Mouse (Mus musculus) kidney, embryonic 16.5 days (tissue): Measurements from ENCODE around the gene Gba. TPM values are rescaled to one million over a fixed set of nuclear protein-coding genes. Genes with fewer than 3 reads are reported as not detected.
A peak's percentile ranks its signal among the peaks of the same experiment; 100 is the strongest.
"Not testable (repeated sequence)": the region's sequence is repeated elsewhere in the genome, so short reads cannot be mapped to it uniquely, and the experiment has no call there.

Experiments
- ATAC-seq: fragments of 200-750 bp; cut with Nextera tagmentation; 2 replicates; pipeline ENCODE4 v1.8.0; 2017; ENCODE audit warnings: moderate TSS enrichment; ENCODE audit not compliant: low FRiP score, low TSS enrichment
- H3K27ac ChIP-seq: fragments of 300-500 bp; sonication (generic); 2 replicates; pipeline ENCODE4 v1.5.1; 2014; ENCODE audit warnings: low read length
- H3K27me3 ChIP-seq: fragments of 300-500 bp; sonication (generic); 2 replicates; pipeline ENCODE4 v1.6.1; 2014; ENCODE audit warnings: low read length, control low read depth, mixed read lengths; ENCODE audit not compliant: insufficient read depth
- H3K36me3 ChIP-seq: fragments of 300-500 bp; sonication (generic); 2 replicates; pipeline ENCODE4 v1.6.1; 2014; ENCODE audit warnings: low read length, control low read depth, mixed read lengths; ENCODE audit not compliant: insufficient read depth
- H3K4me1 ChIP-seq: fragments of 300-500 bp; sonication (generic); 2 replicates; pipeline ENCODE4 v1.6.1; 2014; ENCODE audit warnings: low read length, control low read depth, mixed read lengths; ENCODE audit not compliant: insufficient read depth
- H3K4me2 ChIP-seq: fragments of 300-500 bp; sonication (generic); replicated peaks from 2 replicates; pipeline ENCODE4 v1.6.1; 2014; ENCODE audit warnings: low read depth, low read length
- H3K4me3 ChIP-seq: fragments of 300-500 bp; sonication (generic); 2 replicates; pipeline ENCODE4 v1.5.1; 2014; ENCODE audit warnings: mild to moderate bottlenecking, low read length
- H3K9ac ChIP-seq: fragments of 300-500 bp; sonication (generic); replicated peaks from 2 replicates; pipeline ENCODE4 v1.6.1; 2014; ENCODE audit warnings: low read length
- H3K9me3 ChIP-seq: fragments of 300-500 bp; sonication (generic); 2 replicates; pipeline ENCODE4 v1.6.1; 2016; ENCODE audit warnings: low read length, control low read depth
- WGBS: fragments of 180-500 bp; shearing (Covaris S2); extraction: QIAGEN DNeasy Blood & Tissue Kit; methylation state at CpG from one replicate; pipeline ENCODE4 v1.1.7; 2014; 5-methylcytosine and 5-hydroxymethylcytosine counted together
- polyA plus RNA-seq: library from polyadenylated mRNA; unstranded; fragments of >200 nt; fragmentation: Nextera tagmentation; extraction: Ambion mirVana; gene quantifications from 2 replicates; pipeline ENCODE4 v1.2.1, GENCODE M21; 2015

Gba gene
- polyA plus RNA-seq = 54.9 and 56.1 TPM in 2 replicates

- H3K27ac ChIP-seq = no peak within 1 kb of the TSS
- H3K4me1 ChIP-seq = peaks cover 5% of the 10 kb centered on the region
- 28% methylated on average over 13 of the region's 13 CpGs for WGBS
- H3K9me3 ChIP-seq = no peaks in the 10 kb centered on the region
- peaks cover 12% of the 10 kb centered on the region; the same call in 1 of the 2 replicates for H3K36me3 ChIP-seq
- H3K27me3 ChIP-seq = no peaks in the 10 kb centered on the region
- H3K4me2 ChIP-seq = peak within 1 kb of the TSS; percentile 75
- peak within 1 kb of the TSS; percentile 64 for H3K4me3 ChIP-seq
- H3K9ac ChIP-seq = peak within 1 kb of the TSS; percentile 67
- ATAC-seq = peak; percentile 78
Measured at GRCm38 (mm10) chr3:89202253-89203141, at the start of gene Gba. Gba (plus strand) TSS chr3:89202928.

DNA sequence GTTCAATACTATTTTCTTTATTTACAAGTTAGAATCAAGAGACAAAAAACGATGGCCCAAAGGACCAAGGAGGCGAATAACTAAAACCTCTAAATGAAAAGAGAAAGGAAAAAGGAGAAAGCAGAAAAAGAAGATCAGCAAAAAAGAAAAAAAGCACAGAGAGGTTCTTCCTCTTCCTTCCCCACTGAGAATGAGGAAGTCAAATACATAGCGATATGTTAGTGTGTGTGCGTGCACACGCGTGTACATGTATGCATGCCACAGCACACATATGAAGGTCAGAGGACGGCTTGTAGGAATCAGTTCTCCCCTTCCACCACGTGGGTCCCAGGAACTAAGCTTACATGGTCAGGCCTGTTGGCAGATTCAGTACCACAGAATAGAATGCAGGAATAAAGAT, 45.8 kb upstream of the Gba start:
- H3K4me1 ChIP-seq = peaks cover 13% of the 10 kb centered on the region
- ATAC-seq = no peak
- H3K36me3 ChIP-seq = no peaks in the 10 kb centered on the region
- WGBS = 83% methylated on average over 8 of the region's 8 CpGs
- no peaks in the 10 kb centered on the region for H3K9me3 ChIP-seq
- H3K27me3 ChIP-seq = peaks cover 10% of the 10 kb centered on the region
- H3K9ac ChIP-seq = no peak overlapping the region
- H3K4me2 ChIP-seq = no peak overlapping the region
- H3K4me3 ChIP-seq = no peak overlapping the region
- H3K27ac ChIP-seq = no peak overlapping the region

- Histone ChIP-seq H3K36me3 (no peaks in the 10 kb centered on the region), H3K4me3 (no peak overlapping the region), H3K9me3 (no peaks in the 10 kb centered on the region), H3K27me3 (peaks cover 10% of the 10 kb centered on the region), H3K4me1 (peaks cover 13% of the 10 kb centered on the region), H3K27ac (no peak overlapping the region), H3K9ac (no peak overlapping the region), H3K4me2 (no peak overlapping the region)
- no peak for ATAC-seq
- 22% methylated on average over 7 of the region's 7 CpGs for WGBS
Measured at GRCm38 (mm10) chr3:89158651-89159050, 44.1 kb upstream of the Gba start.

DNA sequence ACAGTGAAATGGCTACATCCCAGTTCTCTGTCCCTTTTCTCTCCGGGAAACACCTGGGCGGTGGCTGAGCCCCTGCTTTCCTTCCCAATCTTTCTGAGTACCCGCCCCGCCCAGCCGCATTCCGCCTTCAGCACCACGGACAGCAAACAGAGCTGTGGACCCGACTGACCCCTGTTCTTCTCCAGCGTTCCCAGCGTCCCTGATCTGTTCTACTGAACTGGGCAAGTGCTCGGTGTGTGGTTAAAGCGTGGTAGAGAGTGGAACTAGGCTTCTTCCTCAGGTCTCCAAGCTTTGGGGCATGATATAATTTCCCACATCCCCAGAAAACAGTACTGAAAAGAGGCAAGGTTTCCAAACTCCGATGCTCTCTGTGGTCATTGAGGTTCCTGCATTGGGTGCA, 43.5 kb upstream of the Gba start:
- H3K27ac ChIP-seq = no peak overlapping the region
- no peaks in the 10 kb centered on the region for H3K36me3 ChIP-seq
- H3K27me3 ChIP-seq = peaks cover 10% of the 10 kb centered on the region
- ATAC-seq = peak; percentile 29; the same call in 1 of the 2 replicates
- WGBS = 1% methylated on average over 13 of the region's 13 CpGs
- peaks cover 18% of the 10 kb centered on the region for H3K4me1 ChIP-seq
- H3K9ac ChIP-seq = no peak overlapping the region
- peak overlapping the region; percentile 99 for H3K4me2 ChIP-seq
- peak overlapping the region; percentile 63 for H3K4me3 ChIP-seq
- no peaks in the 10 kb centered on the region for H3K9me3 ChIP-seq

DNA sequence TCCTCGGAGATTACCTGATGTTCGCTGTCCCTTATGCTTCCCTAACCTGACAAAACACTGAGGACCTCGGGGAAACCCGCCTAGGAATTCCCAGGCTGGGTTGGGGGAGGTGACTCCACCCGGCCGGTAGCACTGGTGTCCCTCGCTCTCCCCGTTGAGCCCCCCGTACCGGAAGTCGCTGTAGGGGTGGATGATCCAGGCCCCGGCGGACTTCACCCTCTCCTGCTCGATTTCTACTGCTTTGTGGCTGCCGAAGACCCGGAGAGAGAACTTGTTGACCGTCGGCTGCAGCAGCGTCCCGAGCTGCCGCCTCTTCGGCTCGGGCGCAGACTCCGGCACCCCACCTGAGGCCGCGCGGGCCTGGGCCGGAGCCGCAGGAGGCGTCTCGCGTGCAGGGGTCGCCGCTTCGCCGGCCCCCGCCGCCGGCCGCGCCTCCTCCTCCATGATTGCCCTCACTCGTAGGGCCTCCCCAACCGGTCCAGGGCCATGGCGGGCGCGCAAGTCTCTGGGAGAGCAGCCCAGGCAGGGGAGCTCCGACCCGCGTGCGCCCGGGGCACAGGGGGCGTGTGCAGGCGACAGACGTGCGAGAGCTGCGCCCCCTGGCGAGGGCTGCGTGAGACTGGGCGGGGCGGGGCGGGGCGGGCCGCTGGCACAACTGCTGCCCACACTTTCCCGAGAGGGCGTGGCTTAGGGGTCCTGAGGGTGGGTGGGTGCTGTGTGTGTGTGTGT, 42.9 kb upstream of the Gba start, which contains the start of gene Hcn3:
Hcn3 (minus strand) TSS at position 581 of the 729 bp plus-strand sequence.
- H3K4me2 ChIP-seq = peak within 1 kb of the TSS; percentile 99
- peak; percentile 74; the same call in 1 of the 2 replicates for ATAC-seq
- H3K4me3 ChIP-seq = peak within 1 kb of the TSS; percentile 63
- under 1% methylated on average over 50 of the region's 66 CpGs for WGBS
- no peaks in the 10 kb centered on the region for H3K9me3 ChIP-seq
- H3K9ac ChIP-seq = peak within 1 kb of the TSS; percentile 65
- peaks cover 19% of the 10 kb centered on the region for H3K4me1 ChIP-seq
- H3K27me3 ChIP-seq = peaks cover 10% of the 10 kb centered on the region
- H3K36me3 ChIP-seq = no peaks in the 10 kb centered on the region
- no peak within 1 kb of the TSS for H3K27ac ChIP-seq

DNA sequence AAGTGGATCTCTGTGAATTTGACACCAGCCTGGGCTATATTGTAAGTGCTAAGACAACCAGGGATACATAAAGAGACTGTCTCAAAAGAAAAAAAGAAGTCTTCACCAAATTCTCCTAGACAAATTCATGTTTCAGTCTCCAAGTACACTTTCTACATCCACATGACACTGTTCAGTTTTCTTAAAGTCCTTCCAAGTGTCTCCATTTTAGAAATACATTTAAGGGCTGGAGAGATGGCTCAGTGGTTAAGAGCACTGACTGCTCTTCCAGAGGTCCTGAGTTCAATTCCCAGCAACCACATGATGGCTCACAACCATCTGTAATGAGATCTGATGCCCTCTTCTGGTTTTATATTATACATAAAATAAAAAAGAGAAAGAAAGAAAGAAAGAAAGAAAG, 41.5 kb upstream of the Gba start:
- H3K9ac ChIP-seq, H3K36me3 ChIP-seq, H3K9me3 ChIP-seq, H3K4me2 ChIP-seq, H3K4me3 ChIP-seq, H3K27ac ChIP-seq, ATAC-seq: not testable (repeated sequence)
- H3K4me1 ChIP-seq = peaks cover 28% of the 10 kb centered on the region
- H3K27me3 ChIP-seq = peaks cover 10% of the 10 kb centered on the region

DNA sequence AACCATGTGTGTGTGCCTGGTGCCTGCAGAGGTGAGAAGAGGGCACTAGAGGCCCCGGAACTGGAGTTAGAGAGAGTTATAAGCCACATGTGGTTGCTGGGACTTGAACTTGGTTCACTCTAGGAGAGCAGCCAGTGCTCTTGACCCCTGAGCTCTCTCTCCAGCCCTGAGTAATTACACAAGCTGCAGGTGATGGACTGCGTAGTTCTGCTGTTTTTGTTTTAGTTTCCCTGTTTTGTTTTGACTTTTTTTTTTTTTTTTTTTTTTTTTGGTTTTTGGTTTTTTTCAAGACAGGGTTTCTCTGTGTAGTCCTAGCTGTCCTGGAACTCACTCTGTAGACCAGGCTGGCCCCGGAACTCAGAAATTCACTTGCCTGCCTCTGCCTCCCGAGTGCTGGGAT, 40.9 kb upstream of the Gba start:
- ATAC-seq = no peak
- no peak overlapping the region for H3K4me3 ChIP-seq
- no peaks in the 10 kb centered on the region for H3K9me3 ChIP-seq
- peaks cover under 1% of the 10 kb centered on the region; the same call in 1 of the 2 replicates for H3K36me3 ChIP-seq
- 81% methylated on average over 4 of the region's 4 CpGs for WGBS
- H3K27me3 ChIP-seq = peaks cover 10% of the 10 kb centered on the region
- H3K4me1 ChIP-seq = peaks cover 31% of the 10 kb centered on the region
- no peak overlapping the region for H3K27ac ChIP-seq
- no peak overlapping the region for H3K4me2 ChIP-seq
- no peak overlapping the region for H3K9ac ChIP-seq

GRCm38 (mm10) chr3:89163123-89163522, 39.6 kb upstream of the Gba start:
- no peak overlapping the region for H3K9ac ChIP-seq
- no peak for ATAC-seq
- 76% methylated on average over 1 of the region's 1 CpGs for WGBS
- no peak overlapping the region for H3K4me2 ChIP-seq
- peaks cover 8% of the 10 kb centered on the region for H3K27me3 ChIP-seq
- H3K36me3 ChIP-seq = peaks cover 10% of the 10 kb centered on the region; the same call in 1 of the 2 replicates
- H3K27ac ChIP-seq = no peak overlapping the region
- no peaks in the 10 kb centered on the region for H3K9me3 ChIP-seq
- H3K4me1 ChIP-seq = peaks cover 31% of the 10 kb centered on the region
- H3K4me3 ChIP-seq = no peak overlapping the region

DNA sequence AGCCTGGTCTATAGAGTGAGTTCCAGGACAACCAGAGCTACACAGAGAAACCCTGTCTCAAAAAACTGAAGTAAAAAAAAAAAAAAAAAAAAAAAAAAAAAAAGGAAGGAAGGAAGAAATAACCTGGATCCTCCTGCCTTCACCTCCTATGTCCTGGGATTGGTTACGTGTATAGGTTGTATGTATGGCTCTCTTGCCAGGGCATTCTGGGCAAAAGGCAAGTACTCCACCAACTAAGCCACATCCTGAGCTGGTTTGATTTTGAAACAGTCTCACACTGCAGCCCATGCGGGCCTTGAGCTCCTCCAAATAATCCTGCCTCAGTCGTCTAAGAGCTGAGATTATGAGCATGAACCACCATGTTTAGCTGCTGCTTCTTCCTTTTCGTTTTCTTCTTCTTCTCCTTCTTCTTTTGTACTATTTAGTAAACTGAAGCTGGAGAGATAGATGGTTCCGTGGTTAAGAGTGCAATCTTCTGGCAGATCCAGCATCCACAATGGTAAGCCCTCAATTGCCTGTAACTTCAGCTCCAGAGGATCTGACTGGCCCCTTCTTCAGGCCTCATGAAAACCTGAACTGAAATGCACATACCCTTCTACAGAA, 39.0 kb upstream of the Gba start:
- Histone ChIP-seq H3K4me3 (peak overlapping the region; percentile 91), H3K9me3 (no peaks in the 10 kb centered on the region), H3K27ac (peak overlapping the region; percentile 98; the same call in 1 of the 2 replicates), H3K36me3 (peaks cover 16% of the 10 kb centered on the region), H3K4me2 (peak overlapping the region; percentile 65), H3K9ac (peak overlapping the region; percentile 96), H3K4me1 (peaks cover 31% of the 10 kb centered on the region), H3K27me3 (peaks cover 3% of the 10 kb centered on the region; the same call in 1 of the 2 replicates)
- WGBS = 70% methylated on average over 5 of the region's 5 CpGs
- ATAC-seq = no peak
